Mouse (Mus musculus) G1E (cell line): ENCODE measurements at regions not wholly inside any gene's neighbourhood (a gene's known extent, or its start where the extent isn't known, plus 50 kb on each side); places are given as distances from the start of the nearest gene placed in this dataset.

ENCODE experiments used
- CTCF ChIP-seq: IDR thresholded peaks from 2 replicates; pipeline ENCODE4 v1.5.1; 2012; ENCODE audit warnings: low read depth, low read length, inconsistent platforms, mixed read lengths
- GATA1 ChIP-seq: IDR thresholded peaks from 2 replicates; pipeline ENCODE4 v1.6.1; 2012; ENCODE audit warnings: borderline replicate concordance, low read length, inconsistent platforms, mixed read lengths

DNA sequence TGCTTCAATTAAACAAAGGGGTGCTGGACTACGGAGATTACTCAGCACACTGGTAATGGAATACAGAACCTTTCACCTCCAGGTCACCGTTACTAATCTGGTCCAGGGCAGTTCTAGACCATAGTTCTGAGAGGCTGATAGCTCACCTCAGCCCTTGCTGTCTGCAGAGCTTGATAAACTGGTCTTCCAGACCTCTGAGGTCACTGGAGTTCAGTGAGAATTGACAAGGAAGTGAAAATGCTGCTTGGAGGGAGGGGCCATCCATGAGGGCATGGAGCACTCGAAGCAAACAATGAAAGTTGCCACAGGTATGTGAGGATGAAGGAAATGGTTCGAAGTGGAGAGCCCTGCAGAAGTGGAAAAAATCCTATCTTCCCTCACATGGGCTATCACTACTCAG is 490.2 kb downstream of the Meis1 start:
- TF ChIP-seq CTCF = no peak
- TF ChIP-seq GATA1 = no peak
